Mouse (Mus musculus) B cell, adult 2 months (primary cell): ENCODE measurements around the gene Trub1.

Source experiments
- DNase-seq, 2 experiments: peaks; one replicate each; pipeline ENCODE4 v3.0.0; 2022

The Trub1 gene

DNA sequence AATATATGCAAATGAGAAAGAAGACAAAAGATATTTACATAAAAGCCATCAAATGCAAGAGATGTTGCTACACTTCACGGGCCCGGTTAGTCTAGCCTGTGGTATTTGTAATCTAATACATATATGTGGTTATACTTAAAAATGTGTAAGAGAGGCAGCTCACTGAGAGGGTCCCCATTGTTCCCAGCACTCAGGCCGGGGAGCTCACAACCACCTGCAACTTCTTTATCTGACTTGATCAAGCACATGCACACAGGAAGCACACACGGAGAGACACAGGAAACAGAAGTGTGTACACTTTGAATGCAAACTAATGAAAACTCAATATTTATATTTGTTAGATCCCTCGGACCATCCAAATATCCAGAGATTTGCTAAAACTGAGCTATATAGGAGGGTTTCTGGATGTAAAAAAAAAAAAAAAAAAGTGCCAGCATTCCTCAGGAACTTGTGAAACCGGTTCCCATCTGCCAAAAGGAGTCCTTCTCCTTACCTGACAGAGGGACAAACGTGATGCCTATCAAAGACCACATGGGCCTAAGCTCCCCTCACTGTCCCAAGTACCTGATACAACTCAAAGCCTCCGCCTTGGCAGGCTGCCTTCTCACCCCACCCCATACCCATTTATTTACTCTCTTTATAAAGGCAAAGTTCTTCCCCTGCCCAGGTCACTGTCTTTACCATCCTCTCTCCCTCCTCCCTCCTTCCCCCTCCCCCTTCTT, 9.6 kb upstream of the Trub1 start:
- DNase-seq: no peak

DNA sequence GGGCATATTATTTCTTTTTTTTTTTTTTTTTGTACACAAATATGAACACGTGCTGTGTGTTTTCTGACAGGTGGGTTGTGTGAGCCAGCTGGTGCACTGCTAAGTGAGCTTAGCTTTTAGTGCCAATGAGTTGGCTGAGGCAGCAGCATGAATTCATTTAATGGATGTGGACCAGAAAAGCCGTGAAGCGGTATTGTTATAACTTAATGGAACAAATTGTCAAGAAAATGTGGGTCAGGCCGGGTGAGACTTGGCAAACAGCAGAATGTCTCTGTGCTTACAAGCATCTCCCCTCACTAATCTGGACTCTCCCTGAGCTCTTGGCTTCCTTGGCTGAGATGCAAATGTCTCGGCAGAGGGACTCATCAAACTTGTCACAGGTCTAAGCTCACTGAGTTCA, 7.7 kb upstream of the Trub1 start:
- DNase-seq: no peak

DNA sequence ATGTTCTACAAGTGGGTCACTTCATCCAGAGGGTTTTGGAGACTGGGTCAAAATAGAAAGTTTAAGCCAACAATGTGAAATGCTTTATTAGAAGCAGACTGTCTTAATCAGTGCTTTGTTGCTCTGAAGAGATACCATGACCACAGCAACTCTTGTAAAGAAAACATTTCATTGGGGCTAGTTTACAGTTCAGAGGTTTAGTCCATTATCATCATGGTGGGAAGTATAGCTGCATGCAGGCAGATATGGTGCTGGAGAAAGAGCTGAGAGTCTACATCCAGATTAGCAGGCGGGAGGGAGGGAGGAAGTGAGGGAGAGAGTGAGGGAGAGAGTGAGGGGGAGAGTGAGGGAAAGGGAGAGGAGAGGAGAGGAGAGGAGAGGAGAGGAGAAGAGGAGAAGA, 1.9 kb upstream of the Trub1 start:
- no peak for DNase-seq

DNA sequence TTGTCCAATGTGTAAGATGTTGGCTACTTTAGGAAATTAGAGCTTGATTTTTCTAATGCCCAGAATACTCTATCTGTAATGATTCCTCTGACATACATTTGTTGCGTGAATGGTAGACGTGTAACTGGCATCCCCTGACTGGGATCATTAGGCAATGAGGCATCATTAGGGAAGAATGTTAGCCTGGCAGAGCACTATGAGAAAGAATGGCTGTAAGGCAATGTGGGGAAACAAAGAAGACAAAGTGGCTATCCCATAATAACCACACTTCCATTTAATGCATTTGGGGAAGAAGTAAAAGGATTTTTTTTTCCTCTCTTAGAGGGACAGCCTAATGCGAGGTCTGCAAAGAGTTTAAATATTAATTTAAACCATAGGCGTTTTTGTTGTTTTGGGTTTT, 950 bp upstream of the Trub1 start:
- no peak for DNase-seq

DNA sequence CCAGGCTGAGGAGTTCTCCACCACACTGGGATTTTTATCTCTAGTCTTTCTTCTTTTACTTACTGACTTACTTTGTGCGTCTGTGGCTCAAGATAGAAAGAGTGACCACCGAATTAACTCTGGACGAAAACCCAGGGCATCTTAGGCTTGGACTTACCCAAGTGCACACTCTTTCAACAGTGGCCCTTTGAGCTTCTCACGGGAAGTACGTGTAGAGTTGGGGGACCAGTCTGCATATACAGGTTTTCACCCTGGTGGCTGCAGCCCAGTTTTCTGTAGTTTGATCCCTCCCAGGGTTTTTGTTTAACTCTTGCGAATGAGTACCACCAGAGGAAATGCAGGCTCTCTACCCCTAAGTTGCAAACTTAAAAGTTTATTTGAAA, 497 bp downstream of the Trub1 start:
- no peak for DNase-seq

DNA sequence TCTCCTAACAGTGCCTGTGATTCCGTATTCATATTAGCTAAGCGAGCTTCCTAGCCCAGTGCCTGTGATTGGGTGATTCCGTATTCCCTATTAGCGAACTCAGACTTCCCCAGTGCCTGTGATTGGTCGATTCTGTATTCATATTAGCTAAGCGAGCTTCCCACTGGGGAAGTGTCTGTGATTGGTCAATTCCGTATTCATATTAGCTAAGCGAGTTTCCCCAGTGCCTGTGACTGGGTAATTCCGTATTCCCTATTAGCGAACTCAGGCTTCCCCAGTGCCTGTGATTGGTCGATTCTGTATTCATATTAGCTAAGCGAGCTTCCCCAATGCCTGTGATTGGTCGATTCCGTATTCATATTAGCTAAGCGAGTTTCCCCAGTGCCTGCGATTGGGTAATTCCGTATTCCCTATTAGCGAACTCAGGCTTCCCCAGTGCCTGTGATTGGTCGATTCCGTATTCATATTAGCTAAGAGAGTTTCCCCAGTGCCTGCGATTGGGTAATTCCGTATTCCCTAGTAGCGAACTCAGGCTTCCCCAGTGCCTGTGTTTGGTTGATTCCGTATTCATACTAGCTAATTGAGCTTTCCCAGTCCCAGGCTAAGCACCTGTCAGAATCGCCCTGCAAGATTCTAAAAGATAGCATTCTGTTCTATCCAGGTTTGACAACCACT, 2.7 kb downstream of the Trub1 start:
- DNase-seq: no peak

DNA sequence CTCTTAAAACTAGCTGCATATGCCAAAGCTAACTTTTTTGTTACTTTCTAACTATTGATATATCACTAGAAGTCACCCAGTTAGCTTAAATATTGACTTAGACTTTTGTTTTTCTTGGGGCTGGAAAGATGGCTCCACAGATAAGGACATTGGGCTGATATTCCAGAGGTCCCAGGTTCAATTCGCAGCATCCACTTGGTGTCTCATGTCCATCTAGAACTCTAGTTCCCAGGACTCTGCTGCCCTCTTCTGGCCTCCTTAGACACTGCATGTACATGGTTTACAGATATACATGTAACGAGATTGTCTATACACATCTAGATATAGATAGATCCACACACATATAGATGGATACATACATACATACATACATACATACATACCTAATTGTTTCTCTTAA, 4.4 kb downstream of the Trub1 start:
- peak; percentile 79 to 80 for DNase-seq

DNA sequence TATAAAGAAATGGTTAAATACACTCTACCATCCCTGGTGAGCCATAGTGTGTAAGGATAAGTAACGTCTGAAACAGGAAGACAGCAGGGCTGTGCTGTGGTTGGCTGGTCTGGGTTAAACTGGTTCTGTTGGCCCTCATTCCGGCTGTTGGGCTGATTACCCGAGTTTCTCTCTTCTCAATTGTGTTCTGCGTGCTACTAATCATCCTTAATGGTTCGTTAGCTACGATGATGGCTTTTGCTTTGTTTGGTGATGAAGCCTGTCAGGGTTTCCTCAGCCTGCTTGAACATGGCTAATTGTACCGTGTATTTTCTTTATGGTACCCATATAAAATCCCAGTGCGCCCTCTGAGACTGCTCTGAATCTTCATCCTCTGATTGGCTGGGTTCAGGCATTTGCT, 11.0 kb downstream of the Trub1 start:
- DNase-seq: no peak

DNA sequence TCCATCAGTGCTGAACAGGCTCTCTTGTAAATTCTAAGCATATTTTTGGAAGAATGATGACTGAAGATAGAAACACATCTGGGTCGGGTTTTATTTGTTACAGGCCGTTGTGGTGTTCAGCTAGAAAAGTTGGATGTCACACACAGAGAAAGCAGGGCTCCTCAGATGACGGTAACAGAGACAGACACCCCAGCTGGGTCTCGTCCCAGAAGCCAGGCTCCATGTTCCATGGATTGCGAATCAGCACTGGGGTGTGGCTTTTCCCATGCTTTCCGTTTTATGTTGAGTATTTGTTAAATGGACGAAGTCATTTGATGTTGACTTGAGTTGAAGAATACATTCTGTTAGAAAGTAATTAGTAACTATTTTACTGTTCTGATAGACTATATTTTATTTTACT, 13.0 kb downstream of the Trub1 start:
- DNase-seq: no peak

DNA sequence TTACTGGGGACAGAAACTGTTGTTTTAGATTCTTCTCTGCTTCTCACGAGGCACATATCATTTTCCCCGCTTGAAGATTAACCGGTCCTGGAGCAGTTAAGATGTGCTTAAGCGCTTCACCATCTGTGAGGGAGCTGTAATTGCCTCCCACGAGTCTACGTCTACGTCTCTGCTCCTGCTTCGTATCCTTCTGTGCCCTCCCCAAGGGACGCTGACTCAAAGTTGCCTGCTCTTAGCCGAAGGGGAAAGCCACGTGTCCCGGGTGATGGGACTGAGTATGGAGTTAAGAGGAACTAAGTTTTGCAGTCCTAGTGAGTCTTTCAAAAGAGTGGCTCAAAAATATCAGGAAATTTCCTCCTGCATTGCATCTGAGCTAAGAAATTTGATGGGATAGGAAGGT, 18.3 kb downstream of the Trub1 start:
- no peak for DNase-seq

DNA sequence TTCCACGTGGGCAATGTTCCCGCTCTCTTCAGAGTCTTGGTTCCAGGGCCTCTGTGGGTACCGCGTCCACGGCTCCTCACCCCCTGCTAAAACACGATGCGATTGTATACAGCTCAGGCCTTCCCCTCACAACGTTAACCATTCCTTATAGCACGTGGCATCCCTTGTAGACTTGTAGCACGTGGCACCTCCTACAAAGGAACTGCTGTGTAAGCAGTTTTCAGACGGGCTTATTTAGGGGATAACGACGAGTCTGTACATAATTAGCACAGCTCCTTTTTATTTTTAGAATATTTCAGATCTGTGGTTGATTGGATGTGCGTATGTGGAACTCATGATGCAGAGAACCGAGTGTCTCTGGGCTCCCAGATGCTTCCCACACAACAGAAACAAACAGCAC, 19.5 kb downstream of the Trub1 start:
- no peak for DNase-seq

DNA sequence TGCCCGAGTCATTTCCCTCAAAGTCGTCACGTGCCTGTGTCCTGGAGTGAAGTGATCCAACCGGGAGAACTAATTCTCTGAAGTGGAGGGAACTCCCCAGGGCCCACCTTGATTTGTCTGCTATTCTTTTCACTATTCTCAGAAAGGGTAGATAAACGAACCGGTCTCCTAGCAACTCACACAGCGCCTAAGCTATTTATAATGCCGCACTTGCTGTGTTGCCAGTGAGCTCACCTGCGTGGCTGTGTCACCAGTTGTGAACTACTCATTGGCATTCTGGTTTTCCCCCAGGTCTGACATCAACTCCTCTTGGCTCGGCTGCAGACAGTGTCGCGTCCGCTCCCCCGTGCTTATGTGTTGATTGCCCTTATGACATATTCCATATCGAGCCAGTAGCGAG, 20.6 kb downstream of the Trub1 start:
- DNase-seq: no peak

DNA sequence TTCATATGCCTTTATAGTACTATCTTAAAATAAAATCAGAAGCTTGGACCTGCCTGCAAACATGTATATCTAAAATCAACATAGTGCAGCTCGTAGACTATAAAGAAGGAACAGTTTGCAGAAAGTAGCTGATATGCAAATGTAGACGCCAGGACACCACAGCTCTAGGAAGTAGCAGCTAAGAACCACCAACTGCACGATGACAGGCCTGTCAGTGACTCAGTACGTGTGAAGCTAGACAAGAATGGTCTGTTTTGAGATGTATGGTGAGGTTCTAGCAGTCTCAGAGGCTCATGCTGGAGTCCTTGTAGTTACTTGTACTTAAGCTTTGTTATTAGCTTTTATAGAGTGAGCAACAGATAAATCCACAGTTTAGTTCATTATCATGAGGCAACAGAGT, 22.6 kb downstream of the Trub1 start:
- no peak for DNase-seq

DNA sequence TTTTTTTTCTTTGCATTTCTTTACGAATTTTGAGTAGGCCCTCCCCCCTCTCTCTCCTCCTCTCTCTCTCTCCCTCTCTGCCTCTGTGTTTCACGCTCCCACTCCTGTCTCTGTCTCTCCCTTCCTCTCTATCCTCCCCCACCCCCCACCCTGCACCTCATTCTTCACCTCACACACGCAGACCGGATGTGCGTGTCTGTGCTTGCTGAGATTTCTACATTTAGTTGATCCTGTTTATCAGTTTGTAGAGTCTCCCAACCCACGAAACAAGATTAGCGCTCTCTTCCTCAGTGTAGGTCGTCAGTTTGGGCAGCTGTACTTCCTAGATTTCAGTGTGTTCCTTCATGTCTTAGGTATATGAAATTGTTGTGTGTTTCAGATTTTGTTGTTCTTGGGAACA, 24.6 kb downstream of the Trub1 start:
- no peak for DNase-seq

DNA sequence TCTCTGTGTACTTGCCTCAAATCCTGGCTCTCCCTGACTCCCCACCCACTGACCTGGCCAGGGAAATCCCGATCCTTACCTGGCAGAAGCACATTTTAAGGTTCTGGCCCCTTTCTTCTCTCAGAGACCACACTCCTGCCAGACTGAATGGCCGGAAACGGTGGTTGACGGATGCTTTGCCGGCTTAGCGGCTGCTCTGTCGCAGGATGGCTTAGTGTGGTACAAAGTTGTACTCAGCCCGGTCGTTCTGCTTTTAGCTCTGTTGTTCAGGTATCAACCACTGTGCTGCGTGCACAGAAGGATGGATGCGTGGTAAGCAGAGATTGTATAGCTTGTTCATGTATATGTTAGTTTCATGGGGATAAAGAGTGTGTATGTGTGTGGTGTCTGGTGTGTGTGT, 25.3 kb downstream of the Trub1 start:
- DNase-seq: no peak

DNA sequence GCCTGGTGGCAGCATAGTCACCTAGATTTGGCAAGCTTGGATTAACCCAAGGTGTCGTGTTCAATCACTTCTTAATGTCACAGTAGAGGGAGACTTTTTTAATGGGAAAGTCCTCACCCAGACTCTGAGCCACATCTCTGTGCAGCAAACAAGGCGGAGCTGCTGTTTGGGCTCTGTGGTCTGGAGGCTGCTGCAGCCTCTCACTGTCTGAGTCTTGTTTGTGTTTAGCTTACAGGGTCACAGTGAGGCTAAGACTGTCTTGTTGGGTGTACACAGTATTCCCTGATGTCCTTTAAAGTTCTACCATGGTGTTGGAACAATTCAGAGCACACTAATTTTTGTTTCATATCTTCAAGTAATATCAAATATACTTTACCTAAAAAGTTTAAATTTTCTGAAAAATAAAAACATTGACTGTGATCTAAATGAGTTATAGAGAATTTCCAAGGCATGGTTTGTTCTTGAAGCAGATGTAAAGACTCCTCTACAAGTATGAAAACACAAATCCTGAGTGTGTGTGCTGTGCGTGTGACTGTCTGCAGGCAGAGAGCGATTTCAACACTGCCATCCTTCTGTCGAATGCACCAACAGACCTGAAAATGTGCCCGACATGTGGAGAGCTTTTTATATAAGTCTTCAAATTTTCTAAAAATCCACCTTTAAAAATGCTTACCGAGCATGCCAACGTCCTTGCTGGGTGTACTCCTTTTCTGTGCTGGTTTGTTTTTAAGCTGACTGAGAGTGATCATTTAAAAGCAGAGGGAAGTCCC, 27.4 kb downstream of the Trub1 start:
- no peak for DNase-seq

DNA sequence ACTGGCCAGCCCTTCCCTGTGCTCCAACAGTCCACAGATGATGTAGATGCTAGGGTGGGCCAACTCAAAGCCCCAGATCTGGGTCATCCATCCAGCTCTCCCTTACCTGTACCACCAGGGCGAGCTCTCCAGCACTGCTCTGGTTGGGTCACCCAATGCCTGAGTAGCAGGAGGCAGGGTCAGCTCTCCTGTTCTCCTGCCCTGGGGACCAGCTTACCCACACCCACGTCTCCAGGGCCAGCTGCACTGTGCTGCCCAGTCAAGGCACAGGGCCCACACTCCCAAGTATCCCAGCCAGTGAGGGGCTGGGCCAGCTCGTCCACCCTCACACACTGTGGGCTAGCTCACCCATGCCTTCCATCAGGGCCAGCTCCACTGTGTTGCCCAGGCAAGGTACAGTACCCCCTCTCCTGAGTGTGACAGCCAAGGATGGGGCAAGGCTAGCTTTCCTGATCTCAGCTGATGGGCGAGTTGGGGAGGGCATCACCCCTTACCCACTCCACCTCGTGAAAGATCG, 29.1 kb downstream of the Trub1 start:
- no peak for DNase-seq

DNA sequence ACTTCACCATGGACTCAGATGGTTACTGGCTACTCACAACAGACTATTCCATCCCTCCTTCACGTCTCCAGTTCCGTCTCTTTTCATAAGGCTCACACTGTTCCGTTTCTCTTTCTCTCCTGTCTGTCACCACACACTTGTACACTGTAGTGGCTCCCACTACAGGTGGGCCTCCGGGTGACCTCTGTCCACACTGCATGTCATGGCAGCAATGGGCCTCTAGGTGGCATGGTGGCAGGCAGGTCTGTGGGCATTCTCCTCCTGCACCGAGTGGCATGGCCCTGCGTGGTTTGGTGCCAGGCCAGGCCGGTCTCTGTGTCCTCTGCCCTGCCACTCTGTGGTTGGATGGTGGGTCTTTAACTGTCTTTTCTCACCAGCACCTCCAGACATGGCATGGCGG, 30.1 kb downstream of the Trub1 start:
- DNase-seq: peak; percentile 74 to 77

DNA sequence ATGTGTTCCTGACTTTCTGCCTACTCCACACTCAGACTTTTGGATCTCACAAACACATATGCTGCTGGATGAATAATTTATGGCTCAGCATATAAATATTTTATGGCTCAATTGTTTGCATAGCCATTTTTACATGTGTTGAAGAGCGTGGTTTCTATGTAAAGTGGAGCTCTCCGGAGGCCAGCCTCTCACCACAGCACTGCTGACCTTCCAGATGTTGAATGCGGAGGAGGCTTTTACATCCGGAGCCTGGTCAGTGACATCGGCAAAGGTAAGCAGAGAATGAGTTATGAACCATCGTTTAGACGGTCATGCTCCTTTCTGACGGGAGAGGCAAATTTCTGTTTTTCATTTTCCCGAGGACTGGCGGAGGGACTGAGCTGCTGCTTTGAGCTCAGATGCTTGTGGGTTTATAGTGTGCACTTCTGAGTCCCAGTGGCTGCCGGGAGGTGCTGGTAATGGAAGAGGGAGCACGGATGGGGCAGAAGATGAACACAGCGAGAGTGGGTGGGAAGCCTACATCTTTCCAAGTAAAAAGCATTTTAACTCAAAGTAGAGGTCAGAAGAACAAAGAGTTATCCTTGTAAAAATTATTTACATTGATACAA, 34.4 kb downstream of the Trub1 start:
- DNase-seq: no peak

DNA sequence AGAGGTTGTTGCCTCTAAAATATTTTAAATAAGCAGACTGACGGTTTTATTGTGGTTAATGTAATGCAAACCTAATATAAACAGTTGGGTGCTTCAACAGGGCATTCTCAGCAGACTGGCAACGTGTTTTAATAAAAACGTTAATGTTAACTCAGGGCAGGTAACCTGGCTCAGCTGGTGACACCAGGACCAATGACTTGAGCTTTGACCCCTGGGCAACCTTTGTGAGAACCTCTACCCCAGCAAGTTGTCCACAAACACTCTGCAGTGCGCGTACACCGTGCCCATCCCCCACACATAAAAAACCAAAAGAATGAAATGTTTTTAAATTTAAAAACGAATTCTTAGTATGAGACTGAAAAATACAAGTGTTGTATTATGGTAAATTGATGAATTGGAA, 36.8 kb downstream of the Trub1 start:
- DNase-seq: no peak

DNA sequence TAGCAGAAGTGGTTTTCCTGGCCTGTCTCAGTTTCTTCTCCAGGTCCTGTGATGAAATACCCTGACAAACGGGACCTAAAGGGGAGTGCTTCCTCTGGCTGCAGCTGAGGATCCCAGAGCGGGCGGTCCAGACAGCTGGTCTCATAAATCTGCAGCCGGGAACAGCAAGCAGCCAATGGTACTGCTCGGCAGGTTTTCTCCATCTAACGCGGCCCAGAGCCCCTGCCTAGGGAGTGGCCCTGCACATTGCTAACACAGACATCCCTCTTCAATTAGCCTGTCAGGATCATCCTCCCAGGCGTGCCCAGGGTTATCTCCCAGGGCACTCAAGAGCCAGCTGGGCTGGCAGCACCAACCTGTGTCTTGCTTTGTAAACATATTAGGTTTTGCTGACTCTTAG, 38.3 kb downstream of the Trub1 start:
- DNase-seq: no peak

DNA sequence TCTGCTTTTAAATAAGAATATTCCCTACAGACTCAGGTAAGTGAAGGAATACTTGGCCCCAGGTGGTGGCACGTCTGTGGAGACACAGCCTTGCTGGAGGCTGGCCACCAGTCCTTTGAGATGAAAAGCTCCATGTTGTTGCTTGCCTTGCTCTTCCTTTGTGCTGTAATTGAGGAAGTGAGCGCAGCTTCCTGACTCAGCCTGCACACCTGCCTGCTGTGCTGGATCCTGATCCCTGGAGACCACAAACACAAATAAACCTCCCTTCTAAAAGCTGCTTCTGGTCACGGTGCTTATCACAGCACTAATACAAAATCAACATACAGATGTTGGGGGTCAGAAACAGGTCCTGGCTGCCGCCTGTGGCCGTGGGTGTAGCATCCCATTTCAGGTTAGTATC, 41.3 kb downstream of the Trub1 start:
- DNase-seq: no peak

DNA sequence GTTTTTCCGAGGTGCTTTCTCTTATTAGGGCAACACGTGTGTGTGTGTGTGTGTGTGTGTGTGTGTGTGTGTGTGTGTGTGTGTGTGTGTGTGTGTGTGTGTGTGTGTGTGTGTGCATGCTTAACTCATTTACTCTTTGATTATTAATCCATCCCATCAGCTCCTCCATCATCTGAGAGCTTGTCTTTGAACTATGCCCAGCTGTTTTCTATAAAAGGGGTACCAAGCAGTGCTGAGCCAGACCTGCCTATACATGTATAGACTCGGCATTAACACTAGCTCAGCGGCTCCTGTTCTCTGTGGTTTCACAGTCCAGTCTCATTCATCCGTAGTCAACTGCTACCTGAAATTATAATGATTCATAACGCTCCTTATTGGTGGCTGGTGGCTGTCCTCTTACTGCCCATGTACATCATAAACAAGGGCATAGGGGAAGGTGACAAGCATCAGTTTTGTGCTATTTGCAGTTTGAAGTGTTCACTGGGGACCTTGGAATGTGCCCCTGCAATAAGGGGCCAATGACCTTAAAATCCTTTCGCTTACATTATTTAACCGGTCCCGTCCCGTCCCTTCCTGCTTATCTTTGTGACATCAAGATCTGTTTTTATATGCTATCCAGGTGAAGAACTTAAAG, 45.5 kb downstream of the Trub1 start:
- no peak for DNase-seq
